Mouse (Mus musculus): Measurements from ENCODE around the gene Dscaml1. TPM values are rescaled to one million over a fixed set of nuclear protein-coding genes. Genes with fewer than 3 reads are reported as not detected.

The Dscaml1 gene
- polyA plus RNA-seq, 1 experiment, result 0.62 TPM

DNA sequence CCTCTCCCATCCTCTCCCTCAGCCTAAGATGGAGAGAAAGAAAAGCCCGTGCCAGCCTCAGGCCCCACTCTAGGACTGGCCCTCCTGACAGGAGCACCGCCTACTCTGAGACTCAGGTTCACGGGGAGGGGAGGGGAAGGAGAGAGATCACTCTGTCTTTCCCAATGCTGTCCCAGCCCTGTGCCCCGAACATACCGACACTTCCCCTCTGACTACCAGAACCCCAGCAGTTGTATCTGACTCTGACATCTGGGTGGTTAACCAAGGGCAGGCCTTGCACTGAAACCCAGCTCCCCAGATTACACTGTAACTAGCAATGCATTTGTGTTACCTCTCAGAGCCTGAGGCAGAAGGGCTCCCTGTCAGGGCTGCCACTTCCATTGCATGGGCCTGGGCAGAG lies 362.0 kb downstream of the Dscaml1 start:
- no peaks in the 10 kb centered on the region for H3K27me3 ChIP-seq (ENCODE audit: control insufficient read depth, insufficient read depth, low read length)
- TF ChIP-seq POLR2A (IDR thresholded peaks at IDR 0.05; ENCODE audit: low read depth, low read length), result no peak
- no peak overlapping the region for H3K27ac ChIP-seq (ENCODE audit: insufficient read depth, low read depth, low read length)
- H3K4me3 ChIP-seq (ENCODE audit: low read depth, low read length), result no peak overlapping the region
- H3K36me3 ChIP-seq (ENCODE audit: control insufficient read depth, insufficient read depth, low read length), result peaks cover 8% of the 10 kb centered on the region
- no peaks in the 10 kb centered on the region for H3K4me1 ChIP-seq (ENCODE audit: control insufficient read depth, insufficient read depth, insufficient read length, low read length)
- 73% methylated on average over 5 of the region's 5 CpGs for WGBS

DNA sequence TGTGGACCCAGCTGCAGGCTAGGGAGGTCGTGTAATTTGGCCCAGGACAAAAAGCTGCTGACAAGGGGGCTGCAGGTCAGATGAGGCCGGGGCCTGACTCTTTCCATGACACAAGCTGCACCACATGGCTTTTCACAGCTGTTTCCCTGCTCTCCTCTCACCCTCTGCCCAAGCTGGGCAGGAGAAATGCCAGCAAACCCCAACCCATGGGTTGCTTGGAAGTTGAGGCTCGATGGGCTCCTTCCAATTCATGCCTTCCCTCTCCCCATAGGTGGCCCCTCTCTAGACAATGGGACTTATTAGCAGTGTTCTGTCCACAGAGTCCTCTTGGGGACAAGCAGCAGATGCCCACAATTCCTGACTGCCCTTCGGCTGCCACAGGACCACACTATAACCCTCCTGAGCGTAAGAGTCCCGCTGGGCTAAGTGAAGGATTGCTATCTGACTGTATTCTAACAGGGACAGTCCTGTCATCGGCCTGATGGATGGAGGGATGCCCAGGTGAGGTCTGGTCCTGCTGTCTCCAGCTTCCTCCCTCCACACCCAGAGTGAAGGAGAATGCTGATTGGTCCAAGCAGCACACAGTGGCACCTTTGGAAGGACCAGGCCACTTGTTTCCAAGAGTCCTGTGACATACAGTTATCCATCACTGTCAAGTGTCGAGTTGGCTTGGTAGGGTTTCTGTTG lies 365.2 kb downstream of the Dscaml1 start:
- TF ChIP-seq POLR2A (IDR thresholded peaks at IDR 0.05; ENCODE audit: low read depth, low read length) (no peak), CTCF (IDR thresholded peaks at IDR 0.05; ENCODE audit: extremely low read depth, insufficient read length, insufficient replicate concordance, low read depth, low read length) (no peak)
- Histone ChIP-seq H3K4me3 (ENCODE audit: low read depth, low read length) (no peak overlapping the region), H3K4me1 (ENCODE audit: control insufficient read depth, insufficient read depth, insufficient read length, low read length) (no peaks in the 10 kb centered on the region), H3K27ac (ENCODE audit: insufficient read depth, low read depth, low read length) (no peak overlapping the region), H3K27me3 (ENCODE audit: control insufficient read depth, insufficient read depth, low read length) (no peaks in the 10 kb centered on the region), H3K36me3 (ENCODE audit: control insufficient read depth, insufficient read depth, low read length) (peaks cover 10% of the 10 kb centered on the region; the same call in 1 of the 2 replicates)
- WGBS, result 83% methylated on average over 8 of the region's 8 CpGs

DNA sequence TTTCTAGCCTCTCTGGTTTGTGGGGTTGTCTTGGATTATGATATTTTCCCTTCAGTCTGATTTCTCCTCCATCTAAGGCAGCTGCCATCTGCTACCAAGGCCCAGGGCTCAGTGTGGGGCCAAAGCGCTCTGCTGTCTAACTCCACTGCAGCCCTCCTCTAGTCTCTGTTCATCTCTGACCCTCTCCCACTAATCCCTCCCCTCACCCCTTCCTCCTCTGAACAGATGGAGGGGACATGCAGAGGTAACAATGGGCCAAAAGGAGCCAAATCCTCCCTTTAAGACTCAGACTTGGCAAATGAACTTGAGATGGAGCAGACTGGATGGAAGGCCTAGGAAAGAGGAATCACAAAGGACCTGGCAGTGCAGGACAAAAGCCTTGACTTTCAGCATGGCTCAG lies 365.8 kb downstream of the Dscaml1 start:
- Histone ChIP-seq H3K27ac (ENCODE audit: insufficient read depth, low read depth, low read length) (no peak overlapping the region), H3K4me1 (ENCODE audit: control insufficient read depth, insufficient read depth, insufficient read length, low read length) (no peaks in the 10 kb centered on the region), H3K4me3 (ENCODE audit: low read depth, low read length) (no peak overlapping the region), H3K27me3 (ENCODE audit: control insufficient read depth, insufficient read depth, low read length) (no peaks in the 10 kb centered on the region), H3K36me3 (ENCODE audit: control insufficient read depth, insufficient read depth, low read length) (peaks cover 10% of the 10 kb centered on the region; the same call in 1 of the 2 replicates)
- TF ChIP-seq POLR2A (IDR thresholded peaks at IDR 0.05; ENCODE audit: low read depth, low read length) (no peak), CTCF (IDR thresholded peaks at IDR 0.05; ENCODE audit: extremely low read depth, insufficient read length, insufficient replicate concordance, low read depth, low read length) (no peak)
- WGBS, result 97% methylated on average over 1 of the region's 1 CpGs

DNA sequence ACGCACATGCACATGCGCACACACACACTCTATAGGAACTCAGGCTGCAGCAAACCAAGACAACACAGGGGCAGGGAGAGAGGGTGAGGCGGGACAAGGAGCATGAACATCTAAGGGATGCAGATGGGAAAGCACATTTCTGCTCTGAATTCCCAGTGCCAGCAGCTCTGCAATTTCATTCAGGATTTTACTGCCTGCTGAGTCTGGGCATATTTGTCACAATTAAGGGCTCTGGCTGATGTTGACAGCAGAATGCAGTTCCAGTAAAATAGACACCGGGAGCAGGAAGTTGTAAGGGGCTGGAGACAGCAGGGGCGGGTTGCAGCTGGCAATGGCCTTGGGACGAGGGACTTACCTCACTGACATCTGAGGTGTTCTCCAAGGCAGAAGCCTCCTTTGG lies 367.3 kb downstream of the Dscaml1 start:
- WGBS, result 94% methylated on average over 6 of the region's 6 CpGs
- no peaks in the 10 kb centered on the region for H3K4me1 ChIP-seq (ENCODE audit: control insufficient read depth, insufficient read depth, insufficient read length, low read length)

DNA sequence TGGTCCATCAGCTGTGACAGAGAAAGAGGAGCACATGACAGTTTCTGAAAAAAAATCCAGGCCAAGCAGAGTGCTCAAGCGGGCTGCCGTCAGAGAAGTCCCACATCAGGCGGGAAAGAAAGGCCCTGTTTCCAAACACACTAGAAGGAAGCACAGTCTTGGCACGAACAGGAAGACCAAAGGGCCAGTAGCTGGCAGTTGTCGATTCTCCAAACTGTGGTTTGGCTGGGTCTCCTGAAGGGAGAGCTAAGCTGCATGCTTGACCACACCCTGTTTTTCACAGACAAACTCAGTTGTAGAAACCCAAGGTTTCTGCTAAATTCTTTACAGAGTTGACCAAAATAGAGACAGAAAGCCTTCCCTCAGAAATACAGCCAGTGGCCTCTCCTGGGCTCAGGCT lies 369.3 kb downstream of the Dscaml1 start:
- H3K36me3 ChIP-seq (ENCODE audit: control insufficient read depth, insufficient read depth, low read length), result peaks cover 10% of the 10 kb centered on the region; the same call in 1 of the 2 replicates
- no peaks in the 10 kb centered on the region for H3K4me1 ChIP-seq (ENCODE audit: control insufficient read depth, insufficient read depth, insufficient read length, low read length)
- WGBS, result 64% methylated on average over 5 of the region's 5 CpGs
- no peak overlapping the region for H3K4me3 ChIP-seq (ENCODE audit: low read depth, low read length)
- H3K27ac ChIP-seq (ENCODE audit: insufficient read depth, low read depth, low read length), result no peak overlapping the region
- H3K27me3 ChIP-seq (ENCODE audit: control insufficient read depth, insufficient read depth, low read length), result no peaks in the 10 kb centered on the region
- TF ChIP-seq POLR2A (IDR thresholded peaks at IDR 0.05; ENCODE audit: low read depth, low read length), result no peak
- no peak for TF ChIP-seq CTCF (IDR thresholded peaks at IDR 0.05; ENCODE audit: extremely low read depth, insufficient read length, insufficient replicate concordance, low read depth, low read length)

More for the DNA sequence above, 367.3 kb downstream of the Dscaml1 start:
- Histone ChIP-seq H3K36me3 (ENCODE audit: control insufficient read depth, insufficient read depth, low read length) (peaks cover 10% of the 10 kb centered on the region; the same call in 1 of the 2 replicates), H3K27ac (ENCODE audit: insufficient read depth, low read depth, low read length) (no peak overlapping the region), H3K4me3 (ENCODE audit: low read depth, low read length) (no peak overlapping the region), H3K27me3 (ENCODE audit: control insufficient read depth, insufficient read depth, low read length) (no peaks in the 10 kb centered on the region)
- TF ChIP-seq POLR2A (IDR thresholded peaks at IDR 0.05; ENCODE audit: low read depth, low read length) (no peak), CTCF (IDR thresholded peaks at IDR 0.05; ENCODE audit: extremely low read depth, insufficient read length, insufficient replicate concordance, low read depth, low read length) (no peak)

DNA sequence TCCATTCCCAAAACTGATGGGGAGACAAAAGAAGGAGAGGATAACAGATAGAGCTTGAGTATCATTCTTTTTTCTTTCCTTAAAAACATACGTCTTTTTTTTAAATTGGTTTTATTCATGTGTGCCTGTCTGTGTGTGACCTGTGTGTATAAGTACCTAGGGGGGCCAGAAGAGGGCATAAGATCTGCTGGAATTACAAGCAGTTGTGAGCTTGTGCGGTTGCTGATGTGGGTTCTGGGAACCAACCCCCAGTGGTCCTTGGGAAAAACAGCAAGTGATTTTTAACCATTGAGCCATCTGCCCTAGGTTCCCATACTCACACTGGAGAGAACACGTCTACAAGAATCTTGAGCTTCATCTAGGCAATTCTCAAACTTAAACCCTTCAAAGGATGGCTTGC lies 370.8 kb downstream of the Dscaml1 start:
- Histone ChIP-seq H3K27me3 (ENCODE audit: control insufficient read depth, insufficient read depth, low read length) (no peaks in the 10 kb centered on the region), H3K4me3 (ENCODE audit: low read depth, low read length) (no peak overlapping the region), H3K36me3 (ENCODE audit: control insufficient read depth, insufficient read depth, low read length) (peaks cover 8% of the 10 kb centered on the region; the same call in 1 of the 2 replicates), H3K27ac (ENCODE audit: insufficient read depth, low read depth, low read length) (no peak overlapping the region), H3K4me1 (ENCODE audit: control insufficient read depth, insufficient read depth, insufficient read length, low read length) (no peaks in the 10 kb centered on the region)
- 90% methylated on average over 3 of the region's 3 CpGs for WGBS
- TF ChIP-seq POLR2A (IDR thresholded peaks at IDR 0.05; ENCODE audit: low read depth, low read length) (no peak), CTCF (IDR thresholded peaks at IDR 0.05; ENCODE audit: extremely low read depth, insufficient read length, insufficient replicate concordance, low read depth, low read length) (no peak)

DNA sequence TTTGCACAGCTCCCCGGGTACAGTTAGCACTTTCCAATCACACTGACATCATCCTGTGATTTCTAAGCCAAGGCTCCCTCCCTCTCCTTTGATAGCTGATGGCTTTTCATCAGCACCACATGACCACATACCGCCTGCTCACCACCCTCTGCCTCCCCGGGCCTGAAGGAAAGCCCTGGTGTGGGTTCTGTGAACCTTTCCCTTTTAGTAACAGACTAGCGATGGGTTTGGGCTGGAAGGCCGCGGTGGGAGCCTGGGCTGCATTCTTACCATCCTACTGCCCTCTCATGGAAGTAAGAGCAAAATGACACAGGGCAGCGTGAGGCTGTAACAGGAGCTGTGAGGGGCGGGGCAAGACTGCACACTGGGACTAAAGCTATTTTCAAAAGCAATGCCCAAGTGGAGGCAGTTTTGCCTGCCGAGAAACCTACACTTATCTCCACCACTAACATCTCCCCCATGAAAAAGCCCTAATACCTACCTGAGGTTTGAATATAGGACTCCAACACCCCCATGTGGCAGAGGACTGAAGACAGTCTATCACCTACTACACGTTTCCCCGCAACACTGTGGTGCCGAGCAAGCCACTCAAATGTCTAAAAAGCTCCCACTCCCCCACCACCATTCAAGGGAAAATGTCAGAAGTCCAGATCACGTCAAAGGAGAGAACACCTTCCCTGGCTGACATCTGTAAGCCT lies 372.2 kb downstream of the Dscaml1 start:
- no peak overlapping the region for H3K4me3 ChIP-seq (ENCODE audit: low read depth, low read length)
- 61% methylated on average over 13 of the region's 13 CpGs for WGBS
- no peaks in the 10 kb centered on the region for H3K4me1 ChIP-seq (ENCODE audit: control insufficient read depth, insufficient read depth, insufficient read length, low read length)
- no peak for TF ChIP-seq POLR2A (IDR thresholded peaks at IDR 0.05; ENCODE audit: low read depth, low read length)
- no peak for TF ChIP-seq CTCF (IDR thresholded peaks at IDR 0.05; ENCODE audit: extremely low read depth, insufficient read length, insufficient replicate concordance, low read depth, low read length)
- peaks cover 3% of the 10 kb centered on the region for H3K36me3 ChIP-seq (ENCODE audit: control insufficient read depth, insufficient read depth, low read length)
- H3K27ac ChIP-seq (ENCODE audit: insufficient read depth, low read depth, low read length), result no peak overlapping the region
- no peaks in the 10 kb centered on the region for H3K27me3 ChIP-seq (ENCODE audit: control insufficient read depth, insufficient read depth, low read length)

All from small intestine, adult 2 months (tissue).